Mouse (Mus musculus) bone marrow macrophage, adult 2 months (primary cell): ENCODE measurements at regions not wholly inside any gene's neighbourhood (a gene's known extent, or its start where the extent isn't known, plus 50 kb on each side); places are given as distances from the start of the nearest gene placed in this dataset.

ENCODE experiments used
- H3K27ac ChIP-seq: 2 replicates; pipeline ENCODE4 v1.5.1; 2012; ENCODE audit warnings: low read depth, low read length; ENCODE audit not compliant: insufficient read depth
- H3K4me1 ChIP-seq: 2 replicates; pipeline ENCODE4 v1.6.1; 2012; ENCODE audit warnings: low read length; ENCODE audit not compliant: control insufficient read depth, insufficient read depth
- H3K4me3 ChIP-seq: 2 replicates; pipeline ENCODE4 v1.5.1; 2012; ENCODE audit warnings: mild to moderate bottlenecking, low read length, moderate library complexity; ENCODE audit not compliant: insufficient read depth
- CTCF ChIP-seq: IDR thresholded peaks from 2 replicates; pipeline ENCODE4 v1.5.1; 2012; ENCODE audit warnings: low read depth, mild to moderate bottlenecking, low read length, moderate library complexity
- POLR2A ChIP-seq: IDR thresholded peaks from 2 replicates; pipeline ENCODE4 v1.6.1; 2012; ENCODE audit warnings: mild to moderate bottlenecking, low read depth, low read length, borderline replicate concordance

GRCm38 (mm10) chr16:70920047-70920446 is 606.3 kb downstream of the Gbe1 start:
- no peak overlapping the region for H3K27ac ChIP-seq
- no peak overlapping the region for H3K4me3 ChIP-seq
- TF ChIP-seq CTCF (no peak), POLR2A (no peak)
- no peaks in the 10 kb centered on the region for H3K4me1 ChIP-seq

- Histone ChIP-seq H3K4me1 (no peaks in the 10 kb centered on the region), H3K27ac (no peak overlapping the region), H3K4me3 (no peak overlapping the region)
- TF ChIP-seq CTCF (no peak), POLR2A (no peak)
Observed at GRCm38 (mm10) chr16:70929651-70930050, 615.9 kb downstream of the Gbe1 start.

- no peak for TF ChIP-seq POLR2A
- no peak for TF ChIP-seq CTCF
- Histone ChIP-seq H3K4me3 (no peak overlapping the region), H3K4me1 (no peaks in the 10 kb centered on the region), H3K27ac (no peak overlapping the region)
Observed at GRCm38 (mm10) chr16:70935959-70936358, 622.2 kb downstream of the Gbe1 start.

GRCm38 (mm10) chr16:70952937-70953336 is 639.2 kb downstream of the Gbe1 start:
- no peaks in the 10 kb centered on the region for H3K4me1 ChIP-seq
- TF ChIP-seq POLR2A (no peak), CTCF (no peak)
- no peak overlapping the region for H3K4me3 ChIP-seq
- H3K27ac ChIP-seq: no peak overlapping the region
